Comparison of ENCODE assay signal across 18 mouse cellular contexts in genomic region chr3:92429323-92429722, GRCm38 (mm10). TPM values are rescaled to one million over a fixed set of nuclear protein-coding genes. Genes with fewer than 3 reads are reported as not detected.
DNase-seq lines count a peak whose midpoint lies in the region; ATAC-seq and TF ChIP-seq lines count a peak whose summit lies in the region.
"Had no signal": no experiment of that assay in that cellular context is flagged by ENCODE, and none has a peak within 500 bp of the region (broad histone marks: within the 10 kb centered on the region; RNA-seq: fewer than 3 reads in every experiment).

Gm9774 (minus strand) TSS chr3:92429423.

- no peak for TF ChIP-seq RAD21 in MEL (IDR thresholded peaks at IDR 0.05; ENCODE audit: low read depth, low read length)

- no peak within 1 kb of the TSS for H3K9ac ChIP-seq in limb, embryonic 15.5 days
- no peak within 1 kb of the TSS for H3K9ac ChIP-seq in MEL (ENCODE audit: control insufficient read depth, low read depth, low read length, poor library complexity, severe bottlenecking)
- H3K9ac ChIP-seq: liver, postnatal 0 days; neural tube, embryonic 13.5 days had no signal

- WGBS in limb, embryonic 15.5 days, result 89% methylated on average over 6 of the region's 6 CpGs
- 93% methylated on average over 6 of the region's 6 CpGs for WGBS in limb, embryonic 10.5 days

- H3K9me3 ChIP-seq in limb, embryonic 15.5 days, result no peaks in the 10 kb centered on the region
- no peaks in the 10 kb centered on the region for H3K9me3 ChIP-seq in limb, embryonic 10.5 days (replicated peaks)
- no peaks in the 10 kb centered on the region for H3K9me3 ChIP-seq in MEL (replicated peaks; ENCODE audit: insufficient read depth, low read length)
- H3K9me3 ChIP-seq: neural tube, embryonic 13.5 days had no signal

- no peaks in the 10 kb centered on the region for H3K36me3 ChIP-seq in limb, embryonic 15.5 days
- H3K36me3 ChIP-seq in limb, embryonic 10.5 days, result no peaks in the 10 kb centered on the region
- H3K36me3 ChIP-seq in MEL (ENCODE audit: control insufficient read depth in 1 of 2, insufficient read depth in 2 of 2, low read length in 2 of 2), result no peaks in the 10 kb centered on the region
- H3K36me3 ChIP-seq: neural tube, embryonic 13.5 days had no signal

- no peak within 1 kb of the TSS for H3K27ac ChIP-seq in limb, embryonic 15.5 days
- no peak within 1 kb of the TSS for H3K27ac ChIP-seq in limb, embryonic 10.5 days
- no peak within 1 kb of the TSS for H3K27ac ChIP-seq in MEL (ENCODE audit: control insufficient read depth, low read depth, low read length)
- H3K27ac ChIP-seq in cortical plate, adult 2 months (ENCODE audit: insufficient read depth, low read length), result no peak within 1 kb of the TSS
- H3K27ac ChIP-seq: heart, adult 2 months; neural tube, embryonic 13.5 days had no signal

- TF ChIP-seq CTCF in MEL (IDR thresholded peaks at IDR 0.05 in 2 of 3, conservative IDR thresholded peaks at IDR 0.05 in 1 of 3; ENCODE audit: control insufficient read depth in 1 of 3, insufficient read depth in 1 of 3, low read depth in 2 of 3, low read length in 3 of 3, poor library complexity in 1 of 3, severe bottlenecking in 1 of 3), result no peak
- TF ChIP-seq CTCF in cortical plate, adult 2 months (IDR thresholded peaks at IDR 0.05; ENCODE audit: extremely low read depth, insufficient read depth, low read length), result no peak

- H3K27me3 ChIP-seq in limb, embryonic 15.5 days, result no peaks in the 10 kb centered on the region
- H3K27me3 ChIP-seq in limb, embryonic 10.5 days (ENCODE audit: low read depth, poor library complexity, severe bottlenecking), result no peaks in the 10 kb centered on the region
- no peaks in the 10 kb centered on the region for H3K27me3 ChIP-seq in MEL (ENCODE audit: control insufficient read depth in 1 of 2, insufficient read depth in 2 of 2, low read length in 2 of 2)
- H3K27me3 ChIP-seq: neural tube, embryonic 13.5 days had no signal

- no peak for TF ChIP-seq POLR2A in MEL (IDR thresholded peaks at IDR 0.05; ENCODE audit: control insufficient read depth in 1 of 2, insufficient read depth in 1 of 2, low read depth in 1 of 2, low read length in 2 of 2, poor library complexity in 1 of 2)
- TF ChIP-seq POLR2A in cortical plate, adult 2 months (IDR thresholded peaks at IDR 0.05; ENCODE audit: extremely low read depth, insufficient read depth, low read length), result no peak

- no peak within 1 kb of the TSS for H3K4me2 ChIP-seq in limb, embryonic 15.5 days
- H3K4me2 ChIP-seq: neural tube, embryonic 13.5 days had no signal

- no peak for DNase-seq in limb, embryonic 10.5 days (ENCODE audit: low spot score)
- DNase-seq in MEL (ENCODE audit: low read depth, low spot score), result no peak
- DNase-seq in frontal cortex, postnatal 14 days (ENCODE audit: low spot score in 2 of 2), result no peak
- no peak for DNase-seq in urinary bladder, postnatal 36 days (ENCODE audit: low spot score in 2 of 2)
- no peak for DNase-seq in lung, postnatal 4 days
- DNase-seq: cerebellum, adult 9-10 months; gastrocnemius, postnatal 10 days; heart, adult 2 months; heart, postnatal 4 days; kidney, adult 8-10 months; kidney, postnatal 25 days; liver, postnatal 0 days; lung, postnatal 14 days; right cerebral cortex, postnatal 14 days; spleen, adult 18-20 months had no signal

- no peak within 1 kb of the TSS for H3K4me3 ChIP-seq in limb, embryonic 15.5 days
- no peak within 1 kb of the TSS for H3K4me3 ChIP-seq in limb, embryonic 10.5 days
- no peak within 1 kb of the TSS for H3K4me3 ChIP-seq in MEL (ENCODE audit: control insufficient read depth in 1 of 2, insufficient read depth in 1 of 2, low read depth in 2 of 2, low read length in 2 of 2)
- no peak within 1 kb of the TSS for H3K4me3 ChIP-seq in cortical plate, adult 2 months (ENCODE audit: insufficient read depth, low read length)
- H3K4me3 ChIP-seq: heart, adult 2 months; neural tube, embryonic 13.5 days had no signal

- H3K79me2 ChIP-seq in MEL (ENCODE audit: control insufficient read depth, insufficient read depth, low read length, poor library complexity), result no peaks in the 10 kb centered on the region

- ATAC-seq in limb, embryonic 15.5 days (ENCODE audit: insufficient number of reproducible peaks, low FRiP score, low TSS enrichment, low read depth), result no peak
- ATAC-seq: liver, postnatal 0 days had no signal

- H3K4me1 ChIP-seq in limb, embryonic 15.5 days, result no peaks in the 10 kb centered on the region
- H3K4me1 ChIP-seq in limb, embryonic 10.5 days, result no peaks in the 10 kb centered on the region
- no peaks in the 10 kb centered on the region for H3K4me1 ChIP-seq in MEL (ENCODE audit: control insufficient read depth in 1 of 2, insufficient read depth in 2 of 2, low read length in 2 of 2)
- no peaks in the 10 kb centered on the region for H3K4me1 ChIP-seq in cortical plate, adult 2 months (ENCODE audit: control insufficient read depth, insufficient read depth, low read length)
- H3K4me1 ChIP-seq: neural tube, embryonic 13.5 days had no signal

- TF ChIP-seq EP300 in MEL (IDR thresholded peaks at IDR 0.05; ENCODE audit: low read depth in 1 of 2, low read length in 2 of 2), result no peak

TF ChIP-seq in MEL, 35 proteins besides CTCF, POLR2A, EP300 and RAD21:
- TF ChIP-seq ZC3H11A (IDR thresholded peaks at IDR 0.05; ENCODE audit: low read depth, low read length) (no peak), ETS1 (IDR thresholded peaks at IDR 0.05; ENCODE audit: low read depth, low read length) (no peak), ELF1 (IDR thresholded peaks at IDR 0.05; ENCODE audit: low read depth, low read length) (no peak), KAT2A (conservative IDR thresholded peaks at IDR 0.05; ENCODE audit: low read depth, low read length) (no peak), NELFE (IDR thresholded peaks at IDR 0.05; ENCODE audit: low read depth, low read length) (no peak), MAZ (IDR thresholded peaks at IDR 0.05; ENCODE audit: low read depth, low read length) (no peak), MEF2A (IDR thresholded peaks at IDR 0.05; ENCODE audit: extremely low read depth, insufficient replicate concordance, low read depth, low read length, poor library complexity, severe bottlenecking) (no peak), GABPA (IDR thresholded peaks at IDR 0.05; ENCODE audit: low read depth, low read length) (no peak), UBTF (IDR thresholded peaks at IDR 0.05; ENCODE audit: borderline replicate concordance, insufficient read depth, low read depth, low read length) (no peak), SIN3A (IDR thresholded peaks at IDR 0.05; ENCODE audit: low read length) (no peak), ZKSCAN1 (IDR thresholded peaks at IDR 0.05; ENCODE audit: low read depth, low read length) (no peak), USF2 (IDR thresholded peaks at IDR 0.05; ENCODE audit: borderline replicate concordance in 1 of 2, insufficient read depth in 1 of 2, low read depth in 1 of 2, low read length in 2 of 2) (no peak), MXI1 (IDR thresholded peaks at IDR 0.05; ENCODE audit: low read depth, low read length) (no peak), MAX (IDR thresholded peaks at IDR 0.05; ENCODE audit: low read length) (no peak)

RNA-seq across cellular contexts. Expression of gene Gm9774, which starts in this region (rescaled TPM):
- polyA plus RNA-seq in limb, embryonic 15.5 days (2015; fragmentation: Nextera tagmentation; extraction: Ambion mirVana), result 11.5 and 14.4 TPM in 2 replicates
- polyA plus RNA-seq in limb, embryonic 10.5 days (2016; fragmentation: Nextera tagmentation; extraction: Ambion mirVana), result 7.4 and 9.1 TPM in 2 replicates
- 17.4 and 26.0 TPM in 2 replicates for total RNA-seq in MEL (2012; rRNA removed)
- polyA plus RNA-seq in MEL (2012; ENCODE audit: insufficient read depth in 1 of 2, insufficient read length in 2 of 2, low read depth in 1 of 2, low replicate concordance in 2 of 2, missing spikeins in 1 of 2), result 100 to 1,000 TPM; 107 to 140 TPM
- polyA plus RNA-seq in cortical plate, adult 2 months (2012; rRNA removed), result 11.5 TPM in 2 replicates
